Mouse (Mus musculus): ENCODE results near the gene Mapk9. TPM values are rescaled to one million over a fixed set of nuclear protein-coding genes. Genes with fewer than 3 reads are reported as not detected.

The Mapk9 gene
- total RNA-seq, 1 experiment: 27.8 TPM

GRCm38 (mm10) chr11:49888469-49888868, 41.9 kb downstream of the Mapk9 start:
- no peak for TF ChIP-seq CHD2 (IDR thresholded peaks at IDR 0.05; ENCODE audit: low read depth, low read length)
- no peak for TF ChIP-seq ZNF384 (IDR thresholded peaks at IDR 0.05; ENCODE audit: low read depth, low read length)
- no peak for TF ChIP-seq HCFC1 (IDR thresholded peaks at IDR 0.05; ENCODE audit: borderline replicate concordance, insufficient read depth, low read length)
- no peak for TF ChIP-seq ZC3H11A (IDR thresholded peaks at IDR 0.05; ENCODE audit: borderline replicate concordance, low read depth, low read length)
- Histone ChIP-seq H3K27ac (ENCODE audit: insufficient read depth, low read depth, low read length, poor library complexity, severe bottlenecking) (no peak overlapping the region), H3K4me1 (ENCODE audit: control insufficient read depth in 2 of 2, insufficient read depth in 2 of 2, low read length in 2 of 2, poor library complexity in 1 of 2) (no peaks in the 10 kb centered on the region), H3K36me3 (ENCODE audit: control insufficient read depth, insufficient read depth, low read length, poor library complexity, severe bottlenecking) (peaks cover 3% of the 10 kb centered on the region), H3K9ac (ENCODE audit: insufficient read depth, low read depth, low read length, poor library complexity, severe bottlenecking) (no peak overlapping the region), H3K4me3 (ENCODE audit: insufficient read depth in 1 of 2, low read depth in 1 of 2, low read length in 2 of 2, poor library complexity in 1 of 2, severe bottlenecking in 1 of 2) (no peak overlapping the region), H3K9me3 (ENCODE audit: control insufficient read depth, insufficient read depth, low read depth, low read length) (no peaks in the 10 kb centered on the region)
- no peak for DNase-seq (ENCODE audit: low read depth, low spot score)
- in situ Hi-C loops (cut with MboI; ENCODE audit: low sequenced_read_pairs in 2 of 2, unreplicated experiment in 2 of 2): no loop called here

DNA sequence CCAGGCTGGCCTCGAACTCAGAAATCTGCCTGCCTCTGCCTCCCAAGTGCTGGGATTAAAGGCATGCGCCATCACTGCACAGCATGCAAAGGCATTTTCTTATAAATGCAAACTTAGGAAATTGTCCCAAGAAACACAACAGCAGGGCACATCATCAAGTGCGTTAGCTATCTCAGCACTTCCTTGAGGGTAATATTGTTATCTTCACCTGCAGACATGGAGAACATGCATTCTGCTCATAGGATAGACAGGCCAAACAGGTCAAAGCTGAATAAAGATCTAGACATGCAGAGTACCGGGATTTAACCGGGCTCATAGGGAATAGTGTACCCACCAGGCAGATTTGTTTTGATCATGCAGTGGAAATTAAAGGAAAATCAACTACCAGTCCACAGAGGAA, 45.4 kb downstream of the Mapk9 start:
- H3K9ac ChIP-seq (ENCODE audit: insufficient read depth, low read depth, low read length, poor library complexity, severe bottlenecking): no peak overlapping the region
- no peak overlapping the region for H3K27ac ChIP-seq (ENCODE audit: insufficient read depth, low read depth, low read length, poor library complexity, severe bottlenecking)
- no peak overlapping the region for H3K4me3 ChIP-seq (ENCODE audit: insufficient read depth in 1 of 2, low read depth in 1 of 2, low read length in 2 of 2, poor library complexity in 1 of 2, severe bottlenecking in 1 of 2)
- H3K36me3 ChIP-seq (ENCODE audit: control insufficient read depth, insufficient read depth, low read length, poor library complexity, severe bottlenecking): peaks cover 3% of the 10 kb centered on the region; the same call in 1 of the 2 replicates
- no peaks in the 10 kb centered on the region for H3K9me3 ChIP-seq (ENCODE audit: control insufficient read depth, insufficient read depth, low read depth, low read length)
- no peaks in the 10 kb centered on the region for H3K4me1 ChIP-seq (ENCODE audit: control insufficient read depth in 2 of 2, insufficient read depth in 2 of 2, low read length in 2 of 2, poor library complexity in 1 of 2)
- in situ Hi-C loops (cut with MboI; ENCODE audit: low sequenced_read_pairs in 2 of 2, unreplicated experiment in 2 of 2): no loop called here
- TF ChIP-seq MAFK (IDR thresholded peaks at IDR 0.05; ENCODE audit: insufficient read depth, low read depth, low read length) (no peak), ZC3H11A (IDR thresholded peaks at IDR 0.05; ENCODE audit: borderline replicate concordance, low read depth, low read length) (no peak), CHD2 (IDR thresholded peaks at IDR 0.05; ENCODE audit: low read depth, low read length) (no peak), ZNF384 (IDR thresholded peaks at IDR 0.05; ENCODE audit: low read depth, low read length) (no peak), HCFC1 (IDR thresholded peaks at IDR 0.05; ENCODE audit: borderline replicate concordance, insufficient read depth, low read length) (no peak)
- no peak for DNase-seq (ENCODE audit: low read depth, low spot score)

DNA sequence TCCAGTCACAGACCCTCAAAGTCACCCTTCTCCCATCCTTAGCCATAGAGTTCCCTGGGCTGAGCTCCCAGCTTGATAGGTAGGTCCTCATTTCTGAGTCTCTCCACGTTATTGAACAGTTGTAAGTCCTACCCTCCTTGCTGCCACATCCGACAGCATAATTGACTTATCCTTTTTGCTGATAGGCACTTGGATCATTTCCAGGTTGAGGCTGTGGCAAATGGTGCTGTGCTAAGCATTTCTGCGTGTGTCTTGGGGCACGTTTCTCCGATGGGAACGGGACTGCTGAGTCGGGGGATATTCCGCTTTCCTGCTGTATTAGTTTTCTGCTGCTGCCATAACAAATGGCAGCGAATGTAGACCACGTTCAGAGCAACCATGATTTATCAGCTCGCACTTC, 47.3 kb downstream of the Mapk9 start:
- Histone ChIP-seq H3K36me3 (ENCODE audit: control insufficient read depth, insufficient read depth, low read length, poor library complexity, severe bottlenecking) (no peaks in the 10 kb centered on the region), H3K27ac (ENCODE audit: insufficient read depth, low read depth, low read length, poor library complexity, severe bottlenecking) (no peak overlapping the region), H3K4me3 (ENCODE audit: insufficient read depth in 1 of 2, low read depth in 1 of 2, low read length in 2 of 2, poor library complexity in 1 of 2, severe bottlenecking in 1 of 2) (no peak overlapping the region), H3K9me3 (ENCODE audit: control insufficient read depth, insufficient read depth, low read depth, low read length) (no peaks in the 10 kb centered on the region), H3K9ac (ENCODE audit: insufficient read depth, low read depth, low read length, poor library complexity, severe bottlenecking) (no peak overlapping the region), H3K4me1 (ENCODE audit: control insufficient read depth in 2 of 2, insufficient read depth in 2 of 2, low read length in 2 of 2, poor library complexity in 1 of 2) (no peaks in the 10 kb centered on the region)
- no peak for TF ChIP-seq CHD2 (IDR thresholded peaks at IDR 0.05; ENCODE audit: low read depth, low read length)
- no peak for TF ChIP-seq ZC3H11A (IDR thresholded peaks at IDR 0.05; ENCODE audit: borderline replicate concordance, low read depth, low read length)
- no peak for TF ChIP-seq MAFK (IDR thresholded peaks at IDR 0.05; ENCODE audit: insufficient read depth, low read depth, low read length)
- TF ChIP-seq HCFC1 (IDR thresholded peaks at IDR 0.05; ENCODE audit: borderline replicate concordance, insufficient read depth, low read length): no peak
- TF ChIP-seq ZNF384 (IDR thresholded peaks at IDR 0.05; ENCODE audit: low read depth, low read length): no peak
- in situ Hi-C loops (cut with MboI; ENCODE audit: low sequenced_read_pairs in 2 of 2, unreplicated experiment in 2 of 2): no loop called here
- no peak for DNase-seq (ENCODE audit: low read depth, low spot score)

DNA sequence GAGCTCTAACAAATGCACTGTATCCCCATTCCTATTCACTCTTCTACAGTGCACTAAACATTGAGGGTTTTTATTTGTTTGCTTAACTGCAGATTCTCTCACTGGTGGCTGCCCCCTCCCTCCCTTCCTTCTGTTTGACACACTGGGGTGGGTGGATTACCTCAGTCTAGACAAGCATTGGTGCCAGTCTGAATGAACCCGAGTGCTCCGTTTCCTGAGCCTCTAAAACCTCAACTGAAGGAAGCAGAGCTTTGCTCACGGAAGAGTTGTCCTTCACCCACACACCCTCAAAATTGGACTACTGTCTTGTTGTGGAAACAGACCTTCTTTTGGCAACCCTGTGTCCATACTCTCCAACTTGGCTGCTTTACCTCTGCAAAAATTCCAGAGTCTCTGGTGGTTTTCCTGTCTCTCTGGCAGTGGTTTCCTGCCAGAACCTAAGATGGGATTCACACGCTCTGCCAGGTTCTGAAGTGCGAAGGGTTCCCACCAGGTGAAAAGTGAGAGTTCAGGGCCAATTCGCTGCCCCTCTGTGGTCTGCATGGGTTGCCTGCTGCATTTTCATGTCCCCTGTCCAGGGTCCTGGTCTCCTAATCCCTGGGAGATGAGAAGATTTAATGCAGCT, 49.5 kb downstream of the Mapk9 start:
- Histone ChIP-seq H3K9ac (ENCODE audit: insufficient read depth, low read depth, low read length, poor library complexity, severe bottlenecking) (no peak overlapping the region), H3K27ac (ENCODE audit: insufficient read depth, low read depth, low read length, poor library complexity, severe bottlenecking) (no peak overlapping the region), H3K4me3 (ENCODE audit: insufficient read depth in 1 of 2, low read depth in 1 of 2, low read length in 2 of 2, poor library complexity in 1 of 2, severe bottlenecking in 1 of 2) (no peak overlapping the region), H3K4me1 (ENCODE audit: control insufficient read depth in 2 of 2, insufficient read depth in 2 of 2, low read length in 2 of 2, poor library complexity in 1 of 2) (no peaks in the 10 kb centered on the region), H3K9me3 (ENCODE audit: control insufficient read depth, insufficient read depth, low read depth, low read length) (no peaks in the 10 kb centered on the region), H3K36me3 (ENCODE audit: control insufficient read depth, insufficient read depth, low read length, poor library complexity, severe bottlenecking) (no peaks in the 10 kb centered on the region)
- in situ Hi-C loops (cut with MboI; ENCODE audit: low sequenced_read_pairs in 2 of 2, unreplicated experiment in 2 of 2): no loop called here
- TF ChIP-seq CHD2 (IDR thresholded peaks at IDR 0.05; ENCODE audit: low read depth, low read length) (no peak), MAFK (IDR thresholded peaks at IDR 0.05; ENCODE audit: insufficient read depth, low read depth, low read length) (no peak), ZNF384 (IDR thresholded peaks at IDR 0.05; ENCODE audit: low read depth, low read length) (no peak), ZC3H11A (IDR thresholded peaks at IDR 0.05; ENCODE audit: borderline replicate concordance, low read depth, low read length) (no peak), HCFC1 (IDR thresholded peaks at IDR 0.05; ENCODE audit: borderline replicate concordance, insufficient read depth, low read length) (no peak)
- no peak for DNase-seq (ENCODE audit: low read depth, low spot score)
